Mouse (Mus musculus) midbrain, postnatal 0 days (tissue): Measurements from ENCODE around the gene Bhlhe23. TPM values are rescaled to one million over a fixed set of nuclear protein-coding genes. Genes with fewer than 3 reads are reported as not detected.

Experiments
- ATAC-seq: fragments of 200-750 bp; cut with Nextera tagmentation; 2 replicates; pipeline ENCODE4 v1.8.0; 2017; ENCODE audit warnings: moderate number of reproducible peaks, mild to moderate bottlenecking, moderate TSS enrichment, moderate library complexity; ENCODE audit not compliant: low FRiP score
- DNase-seq: peaks from one replicate; pipeline ENCODE4 v3.0.0-alpha.2; 2015; ENCODE audit warnings: low spot score
- H3K27ac ChIP-seq: fragments of 300-500 bp; sonication (generic); 2 replicates; pipeline ENCODE4 v1.5.1; 2014; ENCODE audit warnings: low read depth, mild to moderate bottlenecking, low read length, mixed read lengths
- H3K27me3 ChIP-seq: fragments of 300-500 bp; sonication (generic); 2 replicates; pipeline ENCODE4 v1.6.1; 2014; ENCODE audit warnings: low read length, control low read depth, mixed read lengths; ENCODE audit not compliant: insufficient read depth
- H3K36me3 ChIP-seq: fragments of 300-500 bp; sonication (generic); 2 replicates; pipeline ENCODE4 v1.6.1; 2014; ENCODE audit warnings: low read length, control low read depth, mixed read lengths; ENCODE audit not compliant: insufficient read depth
- H3K4me1 ChIP-seq: fragments of 300-500 bp; sonication (generic); 2 replicates; pipeline ENCODE4 v1.6.1; 2014; ENCODE audit warnings: mild to moderate bottlenecking, control low read depth, antibody characterized with exemption, low read length, mixed read lengths; ENCODE audit not compliant: insufficient read depth
- H3K4me2 ChIP-seq: fragments of 300-500 bp; sonication (generic); 2 replicates; pipeline ENCODE4 v1.6.1; 2014; ENCODE audit warnings: low read depth, mild to moderate bottlenecking, low read length, mixed read lengths; ENCODE audit not compliant: poor library complexity, severe bottlenecking
- H3K4me3 ChIP-seq: fragments of 300-500 bp; sonication (generic); 2 replicates; pipeline ENCODE4 v1.5.1; 2014; ENCODE audit warnings: low read depth, mild to moderate bottlenecking, low read length, moderate library complexity
- H3K9ac ChIP-seq: fragments of 300-500 bp; sonication (generic); replicated peaks from 2 replicates; pipeline ENCODE4 v1.6.1; 2014; ENCODE audit warnings: mild to moderate bottlenecking, low read length, moderate library complexity, mixed read lengths; ENCODE audit not compliant: poor library complexity, severe bottlenecking
- H3K9me3 ChIP-seq: fragments of 300-500 bp; sonication (generic); 2 replicates; pipeline ENCODE4 v1.6.1; 2016; ENCODE audit warnings: low read length, control low read depth
- CTCF ChIP-seq: IDR thresholded peaks from 2 replicates; pipeline ENCODE4 v1.5.1; 2016; ENCODE audit warnings: antibody characterized with exemption, mild to moderate bottlenecking
- WGBS: fragments of 180-500 bp; shearing (Covaris S2); extraction: QIAGEN DNeasy Blood & Tissue Kit; methylation state at CpG from one replicate; pipeline ENCODE4 v1.1.7; 2014; 5-methylcytosine and 5-hydroxymethylcytosine counted together
- polyA plus RNA-seq: library from polyadenylated mRNA; unstranded; fragments of >200 nt; fragmentation: Nextera tagmentation; extraction: Ambion mirVana; gene quantifications from 2 replicates; pipeline ENCODE4 v1.2.1, GENCODE M21; 2015
- total RNA-seq: library from RNA; depleted of rRNA; stranded (reverse); fragments of >200 nt; gene quantifications from 2 replicates; pipeline ENCODE4 v1.2.3, GENCODE M21; 2014

The Bhlhe23 gene
- total and polyA plus RNA-seq, 2 experiments from 2014 or later, result 6.0 to 7.6 TPM

GRCm38 (mm10) chr2:180786732-180787131, 10.0 kb upstream of the Bhlhe23 start:
- peaks cover 4% of the 10 kb centered on the region for H3K4me1 ChIP-seq
- no peaks in the 10 kb centered on the region for H3K9me3 ChIP-seq
- TF ChIP-seq CTCF, result peak; percentile 77
- no peaks in the 10 kb centered on the region for H3K36me3 ChIP-seq
- no peak overlapping the region for H3K27ac ChIP-seq
- H3K9ac ChIP-seq, result no peak overlapping the region
- no peak overlapping the region for H3K4me2 ChIP-seq
- DNase-seq (peak; percentile 45), ATAC-seq (no peak)
- H3K4me3 ChIP-seq, result no peak overlapping the region
- no peaks in the 10 kb centered on the region for H3K27me3 ChIP-seq

- no peak overlapping the region for H3K27ac ChIP-seq
- no peak for DNase-seq
- no peak for ATAC-seq
- H3K27me3 ChIP-seq, result peaks cover 44% of the 10 kb centered on the region
- no peaks in the 10 kb centered on the region for H3K4me1 ChIP-seq
- H3K9me3 ChIP-seq, result no peaks in the 10 kb centered on the region
- H3K4me3 ChIP-seq, result no peak overlapping the region
- H3K36me3 ChIP-seq, result no peaks in the 10 kb centered on the region
- 5% methylated on average over 2 of the region's 2 CpGs for WGBS
- TF ChIP-seq CTCF, result no peak
- H3K4me2 ChIP-seq, result no peak overlapping the region
- H3K9ac ChIP-seq, result no peak overlapping the region
Observed at GRCm38 (mm10) chr2:180780282-180780681, 3.6 kb upstream of the Bhlhe23 start.

- TF ChIP-seq CTCF, result peak; percentile 99
- H3K4me2 ChIP-seq, result no peak overlapping the region
- DNase-seq (peak; percentile 83), ATAC-seq (0 out of 2 replicates have a peak, but pooled peaks have one; percentile 41)
- peaks cover 49% of the 10 kb centered on the region for H3K27me3 ChIP-seq
- H3K9ac ChIP-seq, result no peak overlapping the region
- no peaks in the 10 kb centered on the region for H3K9me3 ChIP-seq
- H3K4me1 ChIP-seq, result no peaks in the 10 kb centered on the region
- 24% methylated on average over 12 of the region's 12 CpGs for WGBS
- H3K27ac ChIP-seq, result no peak overlapping the region
- no peaks in the 10 kb centered on the region for H3K36me3 ChIP-seq
- no peak overlapping the region for H3K4me3 ChIP-seq
Observed at GRCm38 (mm10) chr2:180779226-180780104, 2.8 kb upstream of the Bhlhe23 start.

GRCm38 (mm10) chr2:180775641-180776040, 1.1 kb downstream of the Bhlhe23 start:
- 2% methylated on average over 15 of the region's 15 CpGs for WGBS

GRCm38 (mm10) chr2:180775223-180775622, 1.5 kb downstream of the Bhlhe23 start:
- TF ChIP-seq CTCF, result no peak
- no peaks in the 10 kb centered on the region for H3K36me3 ChIP-seq
- H3K4me3 ChIP-seq, result peak overlapping the region; percentile 16; the same call in 1 of the 2 replicates
- no peaks in the 10 kb centered on the region for H3K9me3 ChIP-seq
- no peak overlapping the region for H3K4me2 ChIP-seq
- no peaks in the 10 kb centered on the region for H3K4me1 ChIP-seq
- no peak for ATAC-seq
- no peak overlapping the region for H3K9ac ChIP-seq
- no peak overlapping the region for H3K27ac ChIP-seq
- H3K27me3 ChIP-seq, result peaks cover 57% of the 10 kb centered on the region
- no peak for DNase-seq
- 3% methylated on average over 12 of the region's 12 CpGs for WGBS

More at GRCm38 (mm10) chr2:180775641-180776040, 1.1 kb downstream of the Bhlhe23 start:
- no peak for TF ChIP-seq CTCF
- Histone ChIP-seq H3K36me3 (no peaks in the 10 kb centered on the region), H3K9me3 (no peaks in the 10 kb centered on the region), H3K4me2 (peak overlapping the region; percentile 46), H3K27me3 (peaks cover 59% of the 10 kb centered on the region), H3K4me1 (no peaks in the 10 kb centered on the region), H3K27ac (no peak overlapping the region), H3K9ac (no peak overlapping the region), H3K4me3 (peak overlapping the region; percentile 35)
- DNase-seq (no peak), ATAC-seq (no peak; the same call in 1 of the 2 replicates)

- 75% methylated on average over 7 of the region's 7 CpGs for WGBS
- Histone ChIP-seq H3K27me3 (no peaks in the 10 kb centered on the region), H3K4me2 (no peak overlapping the region), H3K4me1 (no peaks in the 10 kb centered on the region), H3K4me3 (no peak overlapping the region), H3K36me3 (no peaks in the 10 kb centered on the region), H3K9ac (no peak overlapping the region), H3K9me3 (no peaks in the 10 kb centered on the region), H3K27ac (no peak overlapping the region)
- DNase-seq (no peak), ATAC-seq (no peak)
- no peak for TF ChIP-seq CTCF
Observed at GRCm38 (mm10) chr2:180765713-180766112, 11.0 kb downstream of the Bhlhe23 start.
